Mouse (Mus musculus): ENCODE results near the gene Clic1. TPM values are rescaled to one million over a fixed set of nuclear protein-coding genes. Genes with fewer than 3 reads are reported as not detected.

Clic1 gene
- total and polyA plus RNA-seq, 3 experiments, result 114 to 198 (median 160) TPM

DNA sequence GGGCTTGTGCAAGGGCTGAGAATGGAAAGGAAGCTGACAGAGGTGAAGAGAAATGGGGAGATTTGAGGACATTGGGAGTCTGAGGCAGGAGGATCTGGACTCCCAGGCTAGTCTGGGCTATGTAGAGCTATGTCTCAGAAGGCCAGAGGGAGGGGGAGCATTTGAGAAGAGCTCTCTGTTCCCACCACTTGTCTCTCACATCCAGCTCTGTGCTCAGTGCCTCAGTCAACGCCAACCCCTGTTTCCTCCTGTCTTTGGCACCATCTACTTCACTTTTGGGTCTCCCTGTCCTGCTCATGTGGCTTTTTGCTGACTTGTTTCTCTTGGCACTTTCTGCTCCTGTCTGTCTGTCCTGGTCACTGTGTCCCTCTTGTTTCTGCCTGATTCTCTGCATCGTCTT lies 27.5 kb downstream of the Clic1 start:
- no peak overlapping the region for H3K4me3 ChIP-seq (replicated peaks in 1 of 3; ENCODE audit: low read depth in 2 of 3, low read length in 2 of 3, poor library complexity in 1 of 3)
- no peaks in the 10 kb centered on the region for H3K36me3 ChIP-seq (replicated peaks in 1 of 2; ENCODE audit: control insufficient read depth in 1 of 2, insufficient read depth in 1 of 2, low read length in 1 of 2)
- H3K27me3 ChIP-seq (replicated peaks), result no peaks in the 10 kb centered on the region
- H3K4me1 ChIP-seq (ENCODE audit: control insufficient read depth in 1 of 2, insufficient read depth in 2 of 2), result peaks cover 14 to 22% of the 10 kb centered on the region in 2 experiments
- in situ Hi-C loops (cut with MboI; ENCODE audit: low pct_ligation_motif_present, low pct_unique_long_range_greater_than_20kb, low sequenced_read_pairs) (no loop called here), dilution Hi-C loops (cut with MboI; ENCODE audit: extremely low pct_ligation_motif_present, extremely low pct_unique_long_range_greater_than_20kb, low sequenced_read_pairs) (no loop called here)
- no peak overlapping the region for H3K4me2 ChIP-seq (ENCODE audit: insufficient read depth, low read depth, poor library complexity, severe bottlenecking)
- H3K27ac ChIP-seq (ENCODE audit: insufficient read depth, low read depth), result no peak overlapping the region
- H3K9ac ChIP-seq (ENCODE audit: insufficient read depth, low read depth), result no peak overlapping the region
- no peak for DNase-seq (ENCODE audit: extremely low read depth)
- no peaks in the 10 kb centered on the region for H3K9me3 ChIP-seq (replicated peaks; ENCODE audit: low read length)
- no peaks in the 10 kb centered on the region for H3K79me2 ChIP-seq (replicated peaks; ENCODE audit: control insufficient read depth, extremely low read depth, insufficient read depth, poor library complexity, severe bottlenecking)
- no peak for TF ChIP-seq KAT2A (IDR thresholded peaks at IDR 0.05; ENCODE audit: insufficient replicate concordance, low read length)

DNA sequence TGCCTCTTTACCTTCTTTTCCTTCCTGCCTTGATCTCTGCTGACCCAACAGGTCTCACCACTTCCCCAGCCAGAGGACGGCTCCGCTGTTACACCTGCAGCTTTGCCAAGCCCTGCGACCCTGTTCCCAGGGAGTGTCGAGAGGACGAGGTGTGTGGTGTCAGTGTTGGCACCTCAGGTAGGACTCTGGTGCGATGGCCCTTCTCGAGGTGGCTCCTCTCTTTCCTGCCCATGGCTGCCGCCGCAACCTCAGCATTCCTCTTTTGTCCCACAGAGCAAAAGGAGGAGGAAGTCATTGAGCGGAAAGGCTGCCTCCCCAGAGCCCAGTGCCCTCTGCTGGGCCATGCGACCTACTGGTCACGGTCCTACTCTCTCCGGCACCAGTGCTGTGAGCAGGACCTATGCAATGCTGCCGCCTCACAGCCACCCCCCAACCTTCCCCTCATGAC lies 28.0 kb downstream of the Clic1 start, which contains the start of gene Ly6g6d:
Gene Ly6g6d (minus strand): TSS at position 280 of the 448 bp plus-strand sequence.
- Histone ChIP-seq H3K9ac (ENCODE audit: insufficient read depth, low read depth) (no peak within 1 kb of the TSS), H3K36me3 (replicated peaks in 1 of 2; ENCODE audit: control insufficient read depth in 1 of 2, insufficient read depth in 1 of 2, low read length in 1 of 2) (no peaks in the 10 kb centered on the region), H3K4me2 (ENCODE audit: insufficient read depth, low read depth, poor library complexity, severe bottlenecking) (no peak within 1 kb of the TSS), H3K27me3 (replicated peaks) (no peaks in the 10 kb centered on the region), H3K9me3 (replicated peaks; ENCODE audit: low read length) (no peaks in the 10 kb centered on the region), H3K27ac (ENCODE audit: insufficient read depth, low read depth) (no peak within 1 kb of the TSS), H3K4me1 (ENCODE audit: control insufficient read depth in 1 of 2, insufficient read depth in 2 of 2) (peaks cover 14 to 22% of the 10 kb centered on the region in 2 experiments), H3K4me3 (replicated peaks in 1 of 3; ENCODE audit: low read depth in 2 of 3, low read length in 2 of 3, poor library complexity in 1 of 3) (no peak within 1 kb of the TSS), H3K79me2 (replicated peaks; ENCODE audit: control insufficient read depth, extremely low read depth, insufficient read depth, poor library complexity, severe bottlenecking) (no peaks in the 10 kb centered on the region)
- no peak for DNase-seq (ENCODE audit: extremely low read depth)
- dilution Hi-C loops (cut with MboI; ENCODE audit: extremely low pct_ligation_motif_present, extremely low pct_unique_long_range_greater_than_20kb, low sequenced_read_pairs) (no loop called here), in situ Hi-C loops (cut with MboI; ENCODE audit: low pct_ligation_motif_present, low pct_unique_long_range_greater_than_20kb, low sequenced_read_pairs) (no loop called here)
- TF ChIP-seq JUN (IDR thresholded peaks at IDR 0.05; ENCODE audit: insufficient read depth, low read depth, low read length) (no peak), MAZ (IDR thresholded peaks at IDR 0.05; ENCODE audit: low read depth, low read length) (no peak), MYC (IDR thresholded peaks at IDR 0.05; ENCODE audit: low read depth, low read length) (no peak), HCFC1 (IDR thresholded peaks at IDR 0.05; ENCODE audit: low read depth, low read length) (no peak), NELFE (IDR thresholded peaks at IDR 0.05; ENCODE audit: low read depth, low read length) (no peak), ZC3H11A (IDR thresholded peaks at IDR 0.05; ENCODE audit: low read depth, low read length) (no peak), ZMIZ1 (IDR thresholded peaks at IDR 0.05; ENCODE audit: low read depth, low read length) (no peak), UBTF (IDR thresholded peaks at IDR 0.05; ENCODE audit: low read depth, low read length) (no peak), RAD21 (IDR thresholded peaks at IDR 0.05; ENCODE audit: low read depth, low read length) (no peak), JUND (conservative IDR thresholded peaks at IDR 0.05; ENCODE audit: low read depth, low read length) (no peak), ZNF384 (IDR thresholded peaks at IDR 0.05; ENCODE audit: low read depth, low read length) (no peak), CHD1 (IDR thresholded peaks at IDR 0.05; ENCODE audit: low read depth, low read length) (no peak), IRF4 (IDR thresholded peaks at IDR 0.05; ENCODE audit: low read depth, low read length) (no peak), SMC3 (IDR thresholded peaks at IDR 0.05; ENCODE audit: low read depth, low read length) (no peak), ETS1 (conservative IDR thresholded peaks at IDR 0.05; ENCODE audit: low read depth, low read length) (no peak), EP300 (IDR thresholded peaks at IDR 0.05; ENCODE audit: low read length) (no peak)
